Mouse (Mus musculus) hindbrain, embryonic 16.5 days (tissue): ENCODE measurements around the gene Mettl23. TPM values are rescaled to one million over a fixed set of nuclear protein-coding genes. Genes with fewer than 3 reads are reported as not detected.

Experiments used
- ATAC-seq: fragments of 200-750 bp; cut with Nextera tagmentation; 2 replicates; pipeline ENCODE4 v1.8.0; 2017; ENCODE audit warnings: moderate TSS enrichment, moderate library complexity
- H3K27ac ChIP-seq: fragments of 300-500 bp; sonication (generic); 2 replicates; pipeline ENCODE4 v1.5.1; 2014; ENCODE audit warnings: low read depth, mild to moderate bottlenecking, control low read depth, low read length, moderate library complexity
- H3K27me3 ChIP-seq: fragments of 300-500 bp; sonication (generic); replicated peaks from 2 replicates; pipeline ENCODE4 v1.6.1; 2014; ENCODE audit warnings: low read length; ENCODE audit not compliant: control insufficient read depth, insufficient read depth
- H3K36me3 ChIP-seq: fragments of 300-500 bp; sonication (generic); 2 replicates; pipeline ENCODE4 v1.6.1; 2014; ENCODE audit warnings: mild to moderate bottlenecking, low read length, moderate library complexity, mixed read lengths; ENCODE audit not compliant: control insufficient read depth, insufficient read depth
- H3K4me1 ChIP-seq: fragments of 300-500 bp; sonication (generic); 2 replicates; pipeline ENCODE4 v1.6.1; 2014; ENCODE audit warnings: low read depth, low read length; ENCODE audit not compliant: control insufficient read depth, insufficient read depth
- H3K4me2 ChIP-seq: fragments of 300-500 bp; sonication (generic); 2 replicates; pipeline ENCODE4 v1.6.1; 2014; ENCODE audit warnings: mild to moderate bottlenecking, low read length, control low read depth, moderate library complexity
- H3K4me3 ChIP-seq: fragments of 300-500 bp; sonication (generic); 2 replicates; pipeline ENCODE4 v1.5.1; 2014; ENCODE audit warnings: mild to moderate bottlenecking, low read length, control low read depth, moderate library complexity
- H3K9ac ChIP-seq: fragments of 300-500 bp; sonication (generic); 2 replicates; pipeline ENCODE4 v1.6.1; 2014; ENCODE audit warnings: low read depth, mild to moderate bottlenecking, control low read depth, low read length, moderate library complexity
- H3K9me3 ChIP-seq: fragments of 300-500 bp; sonication (generic); 2 replicates; pipeline ENCODE4 v1.6.1; 2014; ENCODE audit warnings: mild to moderate bottlenecking, low read length, moderate library complexity; ENCODE audit not compliant: control insufficient read depth
- WGBS: fragments of 180-500 bp; shearing (Covaris S2); extraction: QIAGEN DNeasy Blood & Tissue Kit; methylation state at CpG from one replicate; pipeline ENCODE4 v1.1.7; 2014; 5-methylcytosine and 5-hydroxymethylcytosine counted together
- polyA plus RNA-seq: library from polyadenylated mRNA; unstranded; fragments of >200 nt; fragmentation: Nextera tagmentation; extraction: Ambion mirVana; gene quantifications from 2 replicates; pipeline ENCODE4 v1.2.1, GENCODE M21; 2015

Mettl23 gene
- polyA plus RNA-seq, 1 experiment from 2014 or later = 62.8 TPM

DNA sequence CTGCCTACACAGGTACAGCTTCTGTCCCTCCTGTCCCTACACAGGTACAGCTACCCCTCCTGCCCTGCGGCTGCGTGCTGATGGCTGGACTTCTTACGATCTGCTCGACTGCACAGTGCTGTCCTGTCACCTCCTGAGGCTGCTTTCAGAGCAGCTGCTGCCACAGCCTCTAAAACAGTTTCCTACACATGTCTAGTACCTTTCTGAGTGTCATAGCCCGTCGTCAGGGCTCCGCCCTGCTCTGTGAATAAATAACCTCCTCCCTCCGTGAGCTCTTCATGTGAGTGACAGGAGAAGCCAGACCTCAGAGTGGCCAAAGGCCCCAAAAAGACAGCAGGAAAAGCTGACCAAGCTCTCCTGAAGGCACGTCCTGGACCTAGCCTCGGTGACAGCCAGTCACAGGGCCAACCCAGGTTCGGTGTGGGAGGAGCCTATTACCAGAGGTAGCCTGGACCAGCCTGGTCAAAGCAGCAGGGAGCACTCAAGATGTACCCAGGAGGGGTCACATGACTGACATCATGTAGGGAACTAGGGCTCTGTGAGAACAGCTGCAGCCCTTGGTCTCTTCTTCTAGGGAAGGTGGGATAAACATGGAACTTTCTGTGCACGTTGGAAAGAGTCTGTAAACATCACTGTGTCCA, 23.0 kb downstream of the Mettl23 start:
- Histone ChIP-seq H3K27me3 (no peaks in the 10 kb centered on the region), H3K4me3 (no peak overlapping the region), H3K4me2 (no peak overlapping the region), H3K9me3 (no peaks in the 10 kb centered on the region), H3K36me3 (peaks cover 34% of the 10 kb centered on the region), H3K27ac (no peak overlapping the region), H3K4me1 (no peaks in the 10 kb centered on the region), H3K9ac (no peak overlapping the region)
- ATAC-seq = no peak
- 82% methylated on average over 12 of the region's 12 CpGs for WGBS

- Histone ChIP-seq H3K27ac (no peak overlapping the region), H3K27me3 (no peaks in the 10 kb centered on the region), H3K9me3 (no peaks in the 10 kb centered on the region), H3K4me2 (no peak overlapping the region), H3K4me1 (no peaks in the 10 kb centered on the region), H3K4me3 (no peak overlapping the region), H3K9ac (no peak overlapping the region), H3K36me3 (peaks cover 27% of the 10 kb centered on the region)
- ATAC-seq = no peak
- 76% methylated on average over 3 of the region's 3 CpGs for WGBS
These were observed 25.1 kb downstream of the Mettl23 start for GRCm38 (mm10) chr11:116868129-116868528.

GRCm38 (mm10) chr11:116869223-116869622, 26.1 kb downstream of the Mettl23 start:
- no peak overlapping the region for H3K4me3 ChIP-seq
- H3K9me3 ChIP-seq = no peaks in the 10 kb centered on the region
- H3K27me3 ChIP-seq = no peaks in the 10 kb centered on the region
- H3K4me2 ChIP-seq = no peak overlapping the region
- H3K36me3 ChIP-seq = peaks cover 35% of the 10 kb centered on the region
- no peaks in the 10 kb centered on the region for H3K4me1 ChIP-seq
- WGBS = 89% methylated on average over 8 of the region's 8 CpGs
- no peak for ATAC-seq
- H3K9ac ChIP-seq = no peak overlapping the region
- no peak overlapping the region for H3K27ac ChIP-seq

DNA sequence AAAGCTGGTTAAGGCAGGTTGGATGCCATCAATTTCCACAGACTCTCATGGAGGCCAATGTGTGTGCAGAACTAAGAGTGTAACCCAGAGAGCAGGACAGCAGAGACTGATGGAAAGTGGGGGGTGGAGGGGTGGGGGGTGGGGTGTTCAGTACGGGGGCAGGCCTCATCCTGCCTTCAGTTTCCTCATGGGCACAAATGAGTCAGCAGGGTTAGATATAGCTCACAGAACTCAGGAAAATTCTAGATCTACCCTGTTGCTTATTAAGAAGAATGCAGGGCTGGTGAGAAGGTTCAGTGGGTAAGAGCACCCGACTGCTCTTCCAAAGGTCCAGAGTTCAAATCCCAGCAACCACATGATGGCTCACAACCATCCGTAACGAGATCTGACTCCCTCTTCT, 26.6 kb downstream of the Mettl23 start:
- 87% methylated on average over 4 of the region's 4 CpGs for WGBS
- H3K4me3 ChIP-seq = no peak overlapping the region
- H3K9me3 ChIP-seq = no peaks in the 10 kb centered on the region
- no peak for ATAC-seq
- H3K9ac ChIP-seq = no peak overlapping the region
- no peak overlapping the region for H3K27ac ChIP-seq
- peaks cover 39% of the 10 kb centered on the region for H3K36me3 ChIP-seq
- H3K4me2 ChIP-seq = no peak overlapping the region
- H3K27me3 ChIP-seq = no peaks in the 10 kb centered on the region
- H3K4me1 ChIP-seq = no peaks in the 10 kb centered on the region

DNA sequence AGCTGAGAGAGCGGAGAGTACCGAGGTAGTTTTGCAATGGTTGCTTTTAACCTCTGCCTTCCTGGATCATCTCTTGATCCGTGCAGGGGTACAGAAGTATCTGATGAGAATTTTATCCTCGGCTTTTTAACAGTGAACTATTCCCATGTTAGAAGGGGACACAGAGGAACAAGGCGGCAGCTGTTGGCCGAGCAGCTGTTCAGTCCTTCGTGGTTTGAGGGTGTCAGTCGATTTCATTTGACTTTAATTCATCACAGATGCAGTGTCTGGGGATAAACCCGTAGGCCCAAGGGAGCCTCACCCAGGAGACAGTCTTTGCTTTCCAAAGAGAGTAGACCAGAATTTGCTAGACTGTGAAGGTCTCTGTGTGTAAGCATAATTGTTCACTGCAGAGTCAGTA, 28.5 kb downstream of the Mettl23 start:
- 93% methylated on average over 9 of the region's 9 CpGs for WGBS
- Histone ChIP-seq H3K4me2 (no peak overlapping the region), H3K4me1 (no peaks in the 10 kb centered on the region), H3K27me3 (no peaks in the 10 kb centered on the region), H3K9ac (no peak overlapping the region), H3K36me3 (peaks cover 36% of the 10 kb centered on the region), H3K27ac (no peak overlapping the region), H3K9me3 (no peaks in the 10 kb centered on the region), H3K4me3 (no peak overlapping the region)
- no peak for ATAC-seq

DNA sequence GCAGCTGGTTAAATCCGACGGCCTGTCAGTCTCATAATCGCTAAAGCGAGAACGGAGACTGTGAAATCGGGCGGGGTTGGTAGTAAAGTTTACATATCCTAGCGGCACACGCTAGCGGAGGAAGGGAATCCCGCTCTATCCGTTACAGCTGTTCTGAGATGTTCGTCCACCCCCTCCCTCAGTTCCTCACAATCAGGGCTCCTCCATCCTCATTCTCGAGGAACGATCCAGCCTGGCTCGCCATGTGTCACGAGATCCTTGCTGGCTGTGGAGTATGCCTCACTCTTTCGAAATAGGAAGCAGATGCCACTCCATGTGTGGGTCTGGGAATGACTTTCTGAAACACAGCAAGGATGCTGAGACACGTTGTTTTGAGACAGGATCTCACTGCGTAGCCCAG, 30.9 kb downstream of the Mettl23 start:
- Histone ChIP-seq H3K4me2 (no peak overlapping the region), H3K9me3 (no peaks in the 10 kb centered on the region), H3K27ac (no peak overlapping the region), H3K4me3 (no peak overlapping the region), H3K27me3 (no peaks in the 10 kb centered on the region), H3K4me1 (no peaks in the 10 kb centered on the region), H3K36me3 (peaks cover 33% of the 10 kb centered on the region), H3K9ac (no peak overlapping the region)
- no peak for ATAC-seq
- WGBS = 88% methylated on average over 20 of the region's 20 CpGs

DNA sequence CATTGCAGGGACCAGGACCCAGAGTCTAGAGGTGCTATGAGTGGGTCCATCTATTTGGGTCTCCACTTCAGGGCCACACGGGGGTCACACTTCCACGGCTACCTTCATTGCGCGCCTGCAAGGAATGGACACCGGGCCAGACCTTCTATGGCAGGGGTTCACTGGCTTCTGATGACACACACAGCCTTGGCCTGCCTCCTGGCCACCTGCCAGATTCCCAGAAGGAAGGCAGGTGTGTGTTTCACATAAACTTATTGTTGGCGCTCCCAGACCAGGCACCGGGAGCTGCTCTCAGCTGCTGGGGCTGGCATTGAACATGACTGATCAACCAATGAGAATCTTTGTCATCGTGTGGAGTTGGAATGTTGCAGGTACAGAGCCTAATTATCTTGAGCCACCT, 35.4 kb downstream of the Mettl23 start:
- Histone ChIP-seq H3K9ac (no peak overlapping the region), H3K4me1 (no peaks in the 10 kb centered on the region), H3K27ac (no peak overlapping the region), H3K9me3 (no peaks in the 10 kb centered on the region), H3K36me3 (peaks cover 18% of the 10 kb centered on the region), H3K4me3 (no peak overlapping the region), H3K27me3 (no peaks in the 10 kb centered on the region), H3K4me2 (no peak overlapping the region)
- 86% methylated on average over 8 of the region's 8 CpGs for WGBS
- ATAC-seq = no peak

GRCm38 (mm10) chr11:116880839-116881238, 37.8 kb downstream of the Mettl23 start:
- Histone ChIP-seq H3K27me3 (no peaks in the 10 kb centered on the region), H3K9ac (no peak overlapping the region), H3K9me3 (no peaks in the 10 kb centered on the region), H3K36me3 (peaks cover 1% of the 10 kb centered on the region; the same call in 1 of the 2 replicates), H3K4me1 (peaks cover 5% of the 10 kb centered on the region), H3K4me2 (no peak overlapping the region), H3K4me3 (no peak overlapping the region), H3K27ac (no peak overlapping the region)
- 63% methylated on average over 7 of the region's 7 CpGs for WGBS
- no peak for ATAC-seq

DNA sequence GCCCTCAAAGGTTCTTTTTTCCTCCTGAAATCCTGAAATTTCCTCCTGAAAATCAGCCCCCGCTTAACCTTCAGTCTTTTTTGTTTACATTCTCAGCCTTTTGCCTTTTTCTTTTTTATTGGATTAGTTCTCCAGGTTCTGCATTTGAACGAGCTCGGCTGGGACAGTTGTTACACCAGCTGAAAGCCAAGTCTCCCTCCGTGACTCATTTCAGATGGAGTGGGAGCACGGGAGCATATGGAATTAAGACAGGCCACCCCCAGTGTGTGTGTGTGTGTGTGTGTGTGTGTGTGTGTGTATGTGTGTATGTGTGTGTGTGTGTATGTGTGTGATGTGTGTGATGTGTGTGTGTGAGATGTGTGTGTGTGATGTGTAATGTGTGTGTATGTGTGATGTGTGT, 38.4 kb downstream of the Mettl23 start:
- no peak for ATAC-seq
- no peak overlapping the region for H3K4me3 ChIP-seq
- no peaks in the 10 kb centered on the region for H3K36me3 ChIP-seq
- no peaks in the 10 kb centered on the region for H3K9me3 ChIP-seq
- no peak overlapping the region for H3K9ac ChIP-seq
- H3K4me2 ChIP-seq = no peak overlapping the region
- H3K27ac ChIP-seq = no peak overlapping the region
- WGBS = 66% methylated on average over 5 of the region's 5 CpGs
- no peaks in the 10 kb centered on the region for H3K27me3 ChIP-seq
- H3K4me1 ChIP-seq = peaks cover 8% of the 10 kb centered on the region

DNA sequence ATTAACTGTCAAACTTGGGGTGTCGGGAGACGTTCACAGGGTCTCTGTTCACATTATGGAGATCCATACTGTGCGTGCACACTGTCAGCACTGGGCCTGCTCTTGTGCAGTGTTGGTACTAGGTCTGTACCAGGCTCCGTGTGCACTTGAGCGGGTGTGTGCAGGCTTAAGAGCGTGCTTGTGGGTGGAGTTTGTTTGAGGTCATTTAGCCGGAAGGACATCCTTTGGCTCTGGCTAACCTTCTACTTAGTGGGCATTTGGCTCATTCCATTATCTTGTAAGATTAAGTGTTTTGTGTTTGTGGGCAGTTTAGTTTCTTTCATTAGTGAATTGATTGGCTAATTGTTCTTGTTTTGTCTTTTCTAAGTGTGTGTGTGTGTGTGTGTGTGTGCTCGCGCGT, 39.4 kb downstream of the Mettl23 start:
- 74% methylated on average over 10 of the region's 10 CpGs for WGBS
- no peaks in the 10 kb centered on the region for H3K36me3 ChIP-seq
- no peaks in the 10 kb centered on the region for H3K27me3 ChIP-seq
- H3K4me2 ChIP-seq = no peak overlapping the region
- H3K9ac ChIP-seq = no peak overlapping the region
- no peak overlapping the region for H3K27ac ChIP-seq
- H3K4me1 ChIP-seq = peaks cover 8% of the 10 kb centered on the region
- H3K9me3 ChIP-seq = no peaks in the 10 kb centered on the region
- no peak for ATAC-seq
- no peak overlapping the region for H3K4me3 ChIP-seq
